Mouse (Mus musculus) small intestine, adult 10 weeks (tissue): ENCODE results near the gene Nkap. TPM values are rescaled to one million over a fixed set of nuclear protein-coding genes. Genes with fewer than 3 reads are reported as not detected.

Source experiments
- polyA plus RNA-seq: library from polyadenylated mRNA; stranded (reverse); fragments of 350-450 nt; fragmentation: Illumina TruSeq; extraction: RNeasy Lipid Tissue Mini Kit (QIAGEN cat#74804); gene quantifications from one replicate; pipeline ENCODE4 v1.2.3, GENCODE M21; 2014; ENCODE audit warnings: low replicate concordance

Nkap gene
- polyA plus RNA-seq: 50.7 TPM

GRCm38 (mm10) chrX:37126671-37127358, at the start of gene Nkap:
Gene Nkap, plus strand, starts transcription at chrX:37126795.

GRCm38 (mm10) chrX:37084927-37085660, 41.5 kb upstream of the Nkap start, which contains the start of gene Rpl39:
Gene Rpl39, minus strand, starts transcription at chrX:37085402.

DNA sequence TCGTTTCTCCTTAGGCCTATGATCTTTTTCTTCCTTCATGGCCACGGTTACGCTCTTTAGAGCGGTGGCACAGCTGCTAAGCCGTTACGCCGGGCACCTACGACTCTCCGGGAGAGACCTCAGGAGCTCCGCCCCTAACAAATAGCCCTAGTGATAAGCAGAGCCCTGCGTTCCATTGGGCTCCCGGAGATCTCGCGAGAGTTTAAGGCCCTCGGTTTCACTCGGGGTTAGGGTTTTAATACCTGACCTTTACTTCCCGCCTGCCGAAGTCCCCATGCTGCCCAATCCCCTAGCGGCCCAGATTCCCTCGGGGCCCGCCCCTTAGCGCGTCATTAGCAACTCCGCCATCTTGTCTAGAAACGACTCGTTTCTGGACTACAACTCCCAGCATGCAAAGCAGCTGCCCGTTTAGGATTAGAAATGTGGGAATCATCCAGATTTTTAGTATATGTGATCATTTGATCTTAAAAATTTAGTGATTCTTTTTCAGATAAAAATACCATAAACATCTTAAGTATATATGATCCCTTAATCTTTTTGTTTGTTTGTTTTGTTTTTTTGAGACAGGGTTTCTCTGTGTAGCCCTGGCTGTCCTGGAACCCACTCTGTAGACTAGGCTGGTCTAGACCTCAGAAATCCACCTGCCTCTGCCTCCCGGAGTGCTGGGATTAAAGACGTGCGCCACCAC, 16.3 kb upstream of the Nkap start, which contains the start of gene Upf3b:
Gene Upf3b (minus strand): TSS at position 130 of the 688 bp plus-strand sequence.

DNA sequence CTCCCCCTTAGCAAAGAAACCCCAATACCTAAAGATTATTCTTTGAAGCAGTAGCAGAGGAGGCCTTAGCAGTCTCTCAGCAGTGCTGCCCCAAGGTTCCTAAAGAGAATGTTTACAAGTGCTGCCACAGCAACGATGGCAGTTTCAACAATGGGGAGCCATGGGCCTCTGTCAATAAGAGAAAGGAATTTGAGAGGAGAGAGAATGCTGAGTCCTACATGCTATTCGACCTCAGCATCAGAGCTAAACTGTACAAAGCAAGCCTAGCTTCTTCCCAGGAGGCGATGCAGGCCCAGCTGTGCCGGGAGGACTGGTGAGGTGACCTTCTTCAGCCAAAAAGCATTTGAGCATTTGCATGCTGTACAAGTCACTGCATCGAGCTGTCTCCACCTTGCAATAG, 42.1 kb downstream of the Nkap start, which contains the start of gene Akap14:
Gene Akap14 (minus strand): TSS at position 101 of the 400 bp plus-strand sequence.

DNA sequence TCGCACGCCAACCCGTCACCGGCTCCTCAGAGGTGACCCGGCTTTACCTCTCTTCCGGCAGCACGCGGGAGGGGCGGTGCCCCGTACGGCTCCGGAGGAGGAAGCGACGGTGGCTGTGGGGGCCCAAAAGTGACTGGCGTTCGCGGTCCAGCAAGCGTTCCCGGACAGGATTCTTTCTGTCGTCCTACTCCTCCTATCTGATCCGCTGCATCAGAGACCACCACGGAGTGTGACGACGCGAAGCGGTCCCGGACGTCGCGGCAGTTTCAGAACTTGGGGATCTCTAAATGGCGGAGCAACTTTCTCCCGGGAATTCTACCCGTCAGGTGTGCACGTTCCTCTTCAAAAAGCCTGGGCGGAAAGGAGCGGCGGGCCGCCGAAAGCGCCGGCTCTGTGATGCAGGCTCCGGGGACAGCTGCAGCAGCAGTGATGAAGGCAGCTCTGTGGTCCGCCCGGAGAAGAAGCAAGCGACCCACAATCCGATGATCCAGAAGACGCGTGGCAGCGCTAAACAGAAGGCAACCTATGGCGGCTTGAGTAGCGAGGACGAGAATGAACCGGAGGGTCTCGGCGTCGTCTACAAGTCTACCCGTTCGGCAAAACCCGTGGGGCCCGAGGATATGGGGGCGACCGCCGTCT, 64.6 kb downstream of the Nkap start, which contains the start of the genes Ndufa1 and Rnf113a1:
Gene Ndufa1 (minus strand): TSS at position 59 of the 639 bp plus-strand sequence.
Gene Rnf113a1 (plus strand): TSS at position 141 of the 639 bp plus-strand sequence.

Other genes starting within 250 kb of the Nkap start
- 11.3 TPM for gene Nkrf, start 223.9 kb upstream of the Nkap start, polyA plus RNA-seq
- 11.0 TPM for gene Sept6, start 135.0 kb upstream of the Nkap start, polyA plus RNA-seq
- not detected for gene Sowahd, start 78.0 kb upstream of the Nkap start, polyA plus RNA-seq
- 805 TPM for gene Rpl39, start 41.4 kb upstream of the Nkap start, polyA plus RNA-seq
- gene Upf3b, start 16.5 kb upstream of the Nkap start, polyA plus RNA-seq: 94.7 TPM
- 0.56 TPM for gene Akap14, start 42.0 kb downstream of the Nkap start, polyA plus RNA-seq
- 344 TPM for gene Ndufa1, start 64.4 kb downstream of the Nkap start, polyA plus RNA-seq
- gene Rnf113a1, start 64.5 kb downstream of the Nkap start, polyA plus RNA-seq: 0.37 TPM
- not detected for gene Gm9, start 84.2 kb downstream of the Nkap start, polyA plus RNA-seq
- gene Rhox1, start 95.5 kb downstream of the Nkap start, polyA plus RNA-seq: not detected
- not detected for gene Rhox2a, start 118.2 kb downstream of the Nkap start, polyA plus RNA-seq
- gene Rhox3a, start 123.1 kb downstream of the Nkap start, polyA plus RNA-seq: not detected
- not detected for gene Rhox4a, start 138.5 kb downstream of the Nkap start, polyA plus RNA-seq